Mouse (Mus musculus): ENCODE results near the gene Tmem171. TPM values are rescaled to one million over a fixed set of nuclear protein-coding genes. Genes with fewer than 3 reads are reported as not detected.

Tmem171 gene
- polyA plus RNA-seq, 1 experiment from 2014 or later = not detected

- WGBS = 78% methylated on average over 17 of the region's 17 CpGs
- no peaks in the 10 kb centered on the region for H3K27me3 ChIP-seq (ENCODE audit: control insufficient read depth, insufficient read depth, low read length)
- H3K27ac ChIP-seq (ENCODE audit: low read depth, low read length) = no peak overlapping the region
- H3K36me3 ChIP-seq (ENCODE audit: control insufficient read depth, insufficient read depth, low read length) = no peaks in the 10 kb centered on the region
- H3K9ac ChIP-seq (ENCODE audit: low read length) = no peak overlapping the region
- DNase-seq (ENCODE audit: low spot score) (no peak), ATAC-seq (replicated peaks; ENCODE audit: low FRiP score) (no peak)
- no peaks in the 10 kb centered on the region for H3K9me3 ChIP-seq (ENCODE audit: control insufficient read depth, low read length)
- H3K4me3 ChIP-seq (ENCODE audit: low read depth, low read length) = no peak overlapping the region
- H3K4me1 ChIP-seq (replicated peaks; ENCODE audit: control insufficient read depth, insufficient read depth, low read length) = no peaks in the 10 kb centered on the region
- no peak overlapping the region for H3K4me2 ChIP-seq (ENCODE audit: low read depth, low read length, severe bottlenecking)
Observed at GRCm38 (mm10) chr13:98651228-98651977, 43.2 kb downstream of the Tmem171 start.

- Histone ChIP-seq H3K27me3 (ENCODE audit: control insufficient read depth, insufficient read depth, low read length) (no peaks in the 10 kb centered on the region), H3K9me3 (ENCODE audit: control insufficient read depth, low read length) (no peaks in the 10 kb centered on the region), H3K9ac (ENCODE audit: low read length) (no peak overlapping the region), H3K36me3 (ENCODE audit: control insufficient read depth, insufficient read depth, low read length) (no peaks in the 10 kb centered on the region), H3K4me3 (ENCODE audit: low read depth, low read length) (no peak overlapping the region), H3K27ac (ENCODE audit: low read depth, low read length) (no peak overlapping the region), H3K4me2 (ENCODE audit: low read depth, low read length, severe bottlenecking) (no peak overlapping the region), H3K4me1 (replicated peaks; ENCODE audit: control insufficient read depth, insufficient read depth, low read length) (no peaks in the 10 kb centered on the region)
- DNase-seq (ENCODE audit: low spot score) (no peak), ATAC-seq (replicated peaks; ENCODE audit: low FRiP score) (no peak)
- 89% methylated on average over 22 of the region's 22 CpGs for WGBS
Observed at GRCm38 (mm10) chr13:98647775-98648568, 46.7 kb downstream of the Tmem171 start.

GRCm38 (mm10) chr13:98638507-98639166 is 56.0 kb downstream of the Tmem171 start:
- WGBS = 90% methylated on average over 5 of the region's 5 CpGs
- DNase-seq (ENCODE audit: low spot score) (no peak), ATAC-seq (replicated peaks; ENCODE audit: low FRiP score) (no peak)
- no peak overlapping the region for H3K4me2 ChIP-seq (ENCODE audit: low read depth, low read length, severe bottlenecking)
- H3K9ac ChIP-seq (ENCODE audit: low read length) = no peak overlapping the region
- H3K4me3 ChIP-seq (ENCODE audit: low read depth, low read length) = no peak overlapping the region
- H3K4me1 ChIP-seq (replicated peaks; ENCODE audit: control insufficient read depth, insufficient read depth, low read length) = no peaks in the 10 kb centered on the region
- H3K27me3 ChIP-seq (ENCODE audit: control insufficient read depth, insufficient read depth, low read length) = no peaks in the 10 kb centered on the region
- H3K27ac ChIP-seq (ENCODE audit: low read depth, low read length) = no peak overlapping the region
- no peaks in the 10 kb centered on the region for H3K9me3 ChIP-seq (ENCODE audit: control insufficient read depth, low read length)
- H3K36me3 ChIP-seq (ENCODE audit: control insufficient read depth, insufficient read depth, low read length) = no peaks in the 10 kb centered on the region

GRCm38 (mm10) chr13:98637145-98637544 is 57.5 kb downstream of the Tmem171 start, which contains the start of gene Tmem174:
Tmem174 (minus strand) TSS chr13:98637410.
- 89% methylated on average over 12 of the region's 12 CpGs for WGBS
- DNase-seq (ENCODE audit: low spot score) = no peak
- Histone ChIP-seq H3K36me3 (ENCODE audit: control insufficient read depth, insufficient read depth, low read length) (no peaks in the 10 kb centered on the region), H3K9ac (ENCODE audit: low read length) (no peak within 1 kb of the TSS), H3K4me3 (ENCODE audit: low read depth, low read length) (no peak within 1 kb of the TSS), H3K4me1 (replicated peaks; ENCODE audit: control insufficient read depth, insufficient read depth, low read length) (no peaks in the 10 kb centered on the region), H3K4me2 (ENCODE audit: low read depth, low read length, severe bottlenecking) (no peak within 1 kb of the TSS), H3K27ac (ENCODE audit: low read depth, low read length) (no peak within 1 kb of the TSS), H3K9me3 (ENCODE audit: control insufficient read depth, low read length) (no peaks in the 10 kb centered on the region), H3K27me3 (ENCODE audit: control insufficient read depth, insufficient read depth, low read length) (no peaks in the 10 kb centered on the region)
- ATAC-seq (replicated peaks; ENCODE audit: low FRiP score) = no peak

GRCm38 (mm10) chr13:98636571-98636970 is 58.1 kb downstream of the Tmem171 start:
- Histone ChIP-seq H3K9me3 (ENCODE audit: control insufficient read depth, low read length) (no peaks in the 10 kb centered on the region), H3K36me3 (ENCODE audit: control insufficient read depth, insufficient read depth, low read length) (no peaks in the 10 kb centered on the region), H3K27ac (ENCODE audit: low read depth, low read length) (no peak overlapping the region), H3K27me3 (ENCODE audit: control insufficient read depth, insufficient read depth, low read length) (no peaks in the 10 kb centered on the region), H3K4me1 (replicated peaks; ENCODE audit: control insufficient read depth, insufficient read depth, low read length) (no peaks in the 10 kb centered on the region), H3K4me3 (ENCODE audit: low read depth, low read length) (no peak overlapping the region), H3K4me2 (ENCODE audit: low read depth, low read length, severe bottlenecking) (no peak overlapping the region), H3K9ac (ENCODE audit: low read length) (no peak overlapping the region)
- no peak for ATAC-seq (replicated peaks; ENCODE audit: low FRiP score)
- 65% methylated on average over 18 of the region's 18 CpGs for WGBS
- DNase-seq (ENCODE audit: low spot score) = no peak

Other genes with a start within 250 kb of the Tmem171 start
- gene Gm10320, start 202.8 kb downstream of the Tmem171 start, polyA plus RNA-seq (2014; fragmentation: Nextera tagmentation; extraction: Ambion mirVana) = 1.5 and 1.9 TPM in 2 replicates
- not detected in 2 replicates for gene Tmem174, start 57.4 kb downstream of the Tmem171 start, polyA plus RNA-seq (2014; fragmentation: Nextera tagmentation; extraction: Ambion mirVana)
- gene Fcho2, start 120.6 kb upstream of the Tmem171 start, polyA plus RNA-seq (2014; fragmentation: Nextera tagmentation; extraction: Ambion mirVana) = 26.4 and 33.5 TPM in 2 replicates
- 60.2 and 65.7 TPM in 2 replicates for gene Tnpo1, start 231.6 kb upstream of the Tmem171 start, polyA plus RNA-seq (2014; fragmentation: Nextera tagmentation; extraction: Ambion mirVana)

Measured in forebrain, embryonic 11.5 days (tissue).